Mouse (Mus musculus) limb, embryonic 14.5 days (tissue): ENCODE results near the gene CN725425. TPM values are rescaled to one million over a fixed set of nuclear protein-coding genes. Genes with fewer than 3 reads are reported as not detected.

Experiments used
- ATAC-seq: fragments of 200-750 bp; cut with Nextera tagmentation; 2 replicates; pipeline ENCODE4 v1.8.0; 2017; ENCODE audit warnings: low read depth, moderate number of reproducible peaks, moderate TSS enrichment; ENCODE audit not compliant: low FRiP score
- DNase-seq: peaks from one replicate; pipeline ENCODE4 v3.0.0-alpha.2; 2015; ENCODE audit warnings: low spot score
- H3K27ac ChIP-seq: fragments of 300-500 bp; sonication (generic); replicated peaks from 2 replicates; pipeline ENCODE4 v1.5.1; 2014; ENCODE audit warnings: low read depth, mild to moderate bottlenecking, low read length, moderate library complexity, mixed read lengths
- H3K27me3 ChIP-seq: fragments of 300-500 bp; sonication (generic); 2 replicates; pipeline ENCODE4 v1.6.1; 2014; ENCODE audit warnings: low read length, mixed read lengths; ENCODE audit not compliant: control insufficient read depth, insufficient read depth
- H3K36me3 ChIP-seq: fragments of 300-500 bp; sonication (generic); 2 replicates; pipeline ENCODE4 v1.6.1; 2014; ENCODE audit warnings: mild to moderate bottlenecking, low read length, moderate library complexity, mixed read lengths; ENCODE audit not compliant: control insufficient read depth, insufficient read depth
- H3K4me1 ChIP-seq: fragments of 300-500 bp; sonication (generic); 2 replicates; pipeline ENCODE4 v1.6.1; 2014; ENCODE audit warnings: antibody characterized with exemption, low read length, mixed read lengths; ENCODE audit not compliant: control insufficient read depth, insufficient read depth
- H3K4me2 ChIP-seq: fragments of 300-500 bp; sonication (generic); replicated peaks from 2 replicates; pipeline ENCODE4 v1.6.1; 2014; ENCODE audit warnings: low read depth, mild to moderate bottlenecking, low read length, moderate library complexity; ENCODE audit not compliant: severe bottlenecking
- H3K4me3 ChIP-seq: fragments of 300-500 bp; sonication (generic); replicated peaks from 2 replicates; pipeline ENCODE4 v1.5.1; 2014; ENCODE audit warnings: low read length
- H3K9ac ChIP-seq: fragments of 300-500 bp; sonication (generic); 2 replicates; pipeline ENCODE4 v1.6.1; 2014; ENCODE audit warnings: mild to moderate bottlenecking, low read depth, low read length, moderate library complexity; ENCODE audit not compliant: severe bottlenecking
- H3K9me3 ChIP-seq: fragments of 300-500 bp; sonication (generic); 2 replicates; pipeline ENCODE4 v1.6.1; 2016; ENCODE audit warnings: low read length; ENCODE audit not compliant: control insufficient read depth
- POLR2A ChIP-seq: fragments of 200-500 bp; IDR thresholded peaks from 2 replicates; pipeline ENCODE4 v1.8.0; 2012; ENCODE audit warnings: inconsistent platforms, mild to moderate bottlenecking, moderate library complexity, borderline replicate concordance; ENCODE audit not compliant: insufficient read depth, insufficient read length; ENCODE audit errors: extremely low read depth
- WGBS: fragments of 180-500 bp; shearing (Covaris S2); extraction: QIAGEN DNeasy Blood & Tissue Kit; methylation state at CpG from one replicate; pipeline ENCODE4 v1.1.7; 2014; 5-methylcytosine and 5-hydroxymethylcytosine counted together
- polyA plus RNA-seq, 2 experiments: library from polyadenylated mRNA; depleted of rRNA in 1 of 2; stranded (reverse) in 1 of 2; unstranded in 1 of 2; fragments of >200 nt; fragmentation: Nextera tagmentation in 1 of 2; extraction: Ambion mirVana in 1 of 2; gene quantifications; 2 replicates each; pipeline versions ENCODE4 v1.2.1 to v1.2.3; 2012 to 2014

Gene CN725425
- polyA plus RNA-seq, 2 experiments, result not detected

DNA sequence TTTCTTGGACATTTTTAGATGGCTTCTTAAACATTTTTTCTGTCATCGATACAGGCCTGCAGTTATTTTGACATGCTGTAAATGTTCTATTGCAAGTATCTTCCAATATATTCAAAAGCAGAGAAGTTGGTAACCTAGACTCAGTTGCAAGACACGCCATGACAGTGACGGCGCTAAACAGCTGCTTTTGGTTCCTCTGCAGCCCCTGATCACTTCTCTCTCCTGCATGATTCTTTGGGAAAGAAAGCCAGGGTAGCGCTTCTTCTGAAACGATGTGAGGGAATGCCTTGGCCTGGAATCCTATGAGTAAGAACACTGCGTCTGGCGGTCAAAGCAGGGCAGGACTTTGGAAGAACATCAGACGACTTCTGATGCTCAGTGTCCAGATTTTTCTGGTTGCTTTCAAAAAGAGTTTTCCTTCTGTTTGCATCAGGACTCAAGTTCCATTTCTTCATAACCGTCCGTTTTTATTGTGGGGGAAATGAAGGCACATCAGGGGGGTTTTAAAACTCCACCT is 100.1 kb downstream of the CN725425 start:
- WGBS, result 61% methylated on average over 11 of the region's 11 CpGs
- no peaks in the 10 kb centered on the region; the same call in 1 of the 2 replicates for H3K4me1 ChIP-seq
- no peaks in the 10 kb centered on the region for H3K9me3 ChIP-seq
- DNase-seq, result peak; percentile 20
- no peak overlapping the region for H3K27ac ChIP-seq
- TF ChIP-seq POLR2A, result no peak
- no peak for ATAC-seq
- no peak overlapping the region for H3K9ac ChIP-seq
- H3K36me3 ChIP-seq, result no peaks in the 10 kb centered on the region
- H3K4me3 ChIP-seq, result no peak overlapping the region
- H3K27me3 ChIP-seq, result no peaks in the 10 kb centered on the region
- no peak overlapping the region for H3K4me2 ChIP-seq

DNA sequence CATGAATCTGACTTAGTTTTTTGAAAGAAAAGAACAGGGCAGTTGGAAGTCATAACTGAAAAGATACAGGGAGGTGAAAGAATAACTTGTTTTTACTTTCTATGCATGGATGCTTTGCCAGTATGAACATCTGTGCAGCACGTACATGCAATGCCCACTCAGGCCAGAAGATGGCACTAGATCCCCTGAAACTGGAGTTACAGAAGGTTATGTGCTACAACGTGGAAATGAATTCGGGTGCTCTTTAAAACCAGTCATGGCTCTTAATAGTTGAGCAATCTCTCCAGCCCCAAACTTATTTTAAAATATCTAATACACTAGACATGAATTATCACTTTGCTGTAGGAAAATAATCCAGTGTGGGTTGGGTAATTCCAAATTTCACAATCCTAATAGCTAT is 102.1 kb downstream of the CN725425 start:
- WGBS, result 12% methylated on average over 3 of the region's 3 CpGs
- ATAC-seq, result no peak

DNA sequence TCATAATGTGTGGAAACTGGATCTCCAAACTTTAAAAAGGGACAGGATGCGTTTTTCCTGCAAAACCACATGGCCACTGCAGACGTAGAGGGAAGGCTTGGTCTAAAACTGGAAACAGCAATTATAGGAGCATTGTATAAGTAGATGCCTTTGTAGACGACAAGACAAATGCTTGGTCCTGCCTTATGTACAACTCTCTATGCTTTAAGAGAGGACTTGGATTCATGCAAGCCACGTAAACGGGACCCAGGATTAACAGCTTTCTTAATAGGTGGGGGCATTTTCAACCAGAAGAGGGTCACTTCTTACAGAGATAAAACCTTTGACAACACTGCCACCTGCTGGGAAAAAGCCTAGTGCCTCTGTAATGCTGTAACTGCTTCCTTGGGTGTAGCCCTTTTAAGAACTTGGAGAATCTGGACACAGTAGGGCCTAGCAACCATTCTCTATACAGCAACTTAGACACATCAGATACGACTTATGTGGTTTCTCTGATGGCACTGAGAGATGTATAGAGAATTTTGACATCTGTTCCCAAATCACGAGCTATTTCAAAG is 105.1 kb downstream of the CN725425 start:
- Histone ChIP-seq H3K9ac (no peak overlapping the region), H3K4me2 (no peak overlapping the region; the same call in 1 of the 2 replicates), H3K4me1 (no peaks in the 10 kb centered on the region; the same call in 1 of the 2 replicates), H3K27ac (no peak overlapping the region), H3K9me3 (no peaks in the 10 kb centered on the region), H3K27me3 (no peaks in the 10 kb centered on the region), H3K36me3 (no peaks in the 10 kb centered on the region), H3K4me3 (no peak overlapping the region)
- ATAC-seq, result no peak
- TF ChIP-seq POLR2A, result no peak
- peak; percentile 79 for DNase-seq
- 42% methylated on average over 7 of the region's 7 CpGs for WGBS

More for the DNA sequence above, 102.1 kb downstream of the CN725425 start:
- no peak overlapping the region for H3K27ac ChIP-seq
- H3K9ac ChIP-seq, result no peak overlapping the region
- DNase-seq, result peak; percentile 83
- H3K27me3 ChIP-seq, result no peaks in the 10 kb centered on the region
- no peak overlapping the region for H3K4me2 ChIP-seq
- H3K9me3 ChIP-seq, result no peaks in the 10 kb centered on the region
- H3K36me3 ChIP-seq, result no peaks in the 10 kb centered on the region
- no peaks in the 10 kb centered on the region; the same call in 1 of the 2 replicates for H3K4me1 ChIP-seq
- no peak for TF ChIP-seq POLR2A
- no peak overlapping the region for H3K4me3 ChIP-seq

Other genes starting within 250 kb of the CN725425 start
- gene Kif21a, start 149.5 kb upstream of the CN725425 start, polyA plus RNA-seq (2012; rRNA removed), result 8.6 and 13.7 TPM in 2 replicates
- 8.5 and 10.0 TPM in 2 replicates for gene Kif21a, start 149.5 kb upstream of the CN725425 start, polyA plus RNA-seq (2014; fragmentation: Nextera tagmentation; extraction: Ambion mirVana)
- 1.3 and 1.5 TPM in 2 replicates for gene Abcd2, start 7.7 kb upstream of the CN725425 start, polyA plus RNA-seq (2012; rRNA removed)
- 2.0 and 2.5 TPM in 2 replicates for gene Abcd2, start 7.7 kb upstream of the CN725425 start, polyA plus RNA-seq (2014; fragmentation: Nextera tagmentation; extraction: Ambion mirVana)